Mouse (Mus musculus): ENCODE data around the gene Rxfp4. TPM values are rescaled to one million over a fixed set of nuclear protein-coding genes. Genes with fewer than 3 reads are reported as not detected.
A peak's percentile ranks its signal among the peaks of the same experiment; 100 is the strongest.
"Not testable (repeated sequence)": the region's sequence is repeated elsewhere in the genome, so short reads cannot be mapped to it uniquely, and the experiment has no call there.

Gene Rxfp4
- total RNA-seq, 2 experiments from 2014 or later, result not detected

DNA sequence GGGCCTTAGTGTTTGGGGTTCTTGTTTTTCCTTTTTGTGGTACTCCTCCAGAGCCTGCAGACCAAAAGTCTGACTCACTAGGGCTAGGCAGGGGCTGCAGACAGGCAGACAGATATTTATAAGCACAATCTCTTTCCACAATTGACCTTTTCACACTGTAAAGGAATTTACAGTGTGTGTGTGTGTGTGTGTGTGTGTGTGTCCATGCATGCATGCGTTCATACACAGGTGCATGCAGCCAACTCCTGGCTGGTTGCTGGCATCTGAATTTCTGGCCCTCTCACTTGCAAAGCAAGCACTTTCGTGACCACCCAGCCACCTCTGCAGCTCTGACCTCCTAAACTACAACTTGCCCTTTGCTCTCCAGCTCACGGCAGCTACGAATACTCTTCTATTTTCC lies 43.9 kb downstream of the Rxfp4 start:
- no peak for DNase-seq

DNA sequence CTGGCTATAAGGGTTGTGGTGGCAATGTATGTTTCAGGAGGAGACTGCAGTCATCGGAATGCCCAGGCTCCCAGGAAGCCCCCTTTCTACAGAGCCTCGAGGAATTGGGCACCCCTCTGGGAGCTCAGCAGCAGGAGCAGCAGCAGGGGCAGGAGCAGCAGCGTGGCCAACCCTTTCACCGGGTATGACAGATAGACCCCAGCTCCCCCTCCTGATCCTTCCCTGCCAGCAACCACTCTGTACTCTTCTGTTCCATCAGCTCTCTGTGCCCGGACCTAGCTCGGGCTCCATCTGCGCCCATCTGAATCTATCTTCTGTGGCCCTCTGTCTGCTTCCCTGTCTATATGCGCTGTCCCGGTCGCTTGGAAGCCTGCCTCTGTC lies 45.2 kb downstream of the Rxfp4 start:
- no peak for DNase-seq

GRCm38 (mm10) chr3:88607065-88607757 lies 45.7 kb downstream of the Rxfp4 start:
- peak; percentile 92 to 96 for DNase-seq

DNA sequence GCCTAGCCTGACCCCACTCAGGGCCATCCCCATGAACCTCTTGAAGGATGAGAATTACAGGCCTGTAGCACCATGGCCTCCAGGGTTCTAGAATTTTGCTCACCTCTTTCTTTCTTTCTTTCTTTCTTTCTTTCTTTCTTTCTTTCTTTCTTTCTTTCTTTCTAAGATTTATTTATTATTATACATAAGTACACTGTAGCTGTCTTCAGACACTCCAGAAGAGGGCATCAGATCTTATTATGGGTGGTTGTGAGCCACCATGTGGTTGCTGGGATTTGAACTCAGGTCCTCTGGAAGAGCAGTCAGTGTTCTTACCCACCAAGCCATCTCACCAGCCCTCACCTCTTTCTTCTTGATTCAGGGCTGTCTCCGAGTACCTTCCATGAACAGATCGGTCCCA lies 47.3 kb downstream of the Rxfp4 start, which contains the start of gene Arhgef2:
TSS of gene Arhgef2 (plus strand) at position 301 of the 400 bp plus-strand sequence.
- not testable (repeated sequence) for DNase-seq

DNA sequence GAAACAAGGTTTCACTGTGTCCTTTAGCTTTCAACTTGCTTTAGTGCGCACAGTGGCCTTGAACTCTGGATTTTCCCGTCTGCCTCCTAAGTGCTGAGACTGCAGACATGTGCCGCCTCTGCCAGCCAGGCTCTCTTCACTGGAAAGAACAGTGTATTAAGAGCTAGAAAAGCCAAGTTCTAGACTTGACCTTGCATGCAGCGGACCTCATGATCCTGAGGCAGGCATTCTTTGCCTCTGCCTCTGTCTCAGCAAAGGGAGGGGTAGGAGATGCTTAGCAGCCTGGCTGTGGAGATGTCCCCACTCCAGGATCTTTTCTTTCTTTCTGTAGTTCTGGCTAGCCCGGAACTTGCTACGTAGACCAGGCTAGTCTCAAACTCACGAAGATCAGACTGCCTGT lies 48.1 kb downstream of the Rxfp4 start:
- DNase-seq, result no peak

DNA sequence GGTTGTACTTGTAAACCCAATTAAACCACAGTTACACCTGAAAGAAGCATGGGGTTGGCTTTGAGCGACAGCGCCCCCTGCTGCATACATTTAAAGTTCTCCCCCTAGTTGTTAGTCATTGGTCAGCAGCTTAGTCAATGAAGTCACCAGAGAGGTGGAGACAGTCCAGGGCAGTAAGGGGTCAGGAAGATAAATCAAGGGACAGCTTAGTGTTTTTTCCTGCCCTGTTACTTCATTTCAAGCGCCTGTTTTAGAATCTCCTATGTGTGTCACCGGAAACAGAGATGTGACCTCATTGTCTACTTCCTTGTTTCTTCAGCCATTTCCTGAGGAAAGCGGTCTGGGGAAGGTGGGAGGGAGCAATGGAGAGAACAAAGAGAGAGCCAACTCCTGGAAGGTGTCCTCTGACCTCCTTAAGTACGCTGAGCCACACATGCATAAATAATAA lies 49.2 kb downstream of the Rxfp4 start:
- peak; percentile 81 to 83 for DNase-seq

- DNase-seq, result no peak
Observed at GRCm38 (mm10) chr3:88602466-88602865, 50.5 kb downstream of the Rxfp4 start.

Other genes starting within 250 kb of the Rxfp4 start
- 10 to 100 TPM; 16.8 to 18.3 TPM for gene Pmf1, start 242.8 kb downstream of the Rxfp4 start, total RNA-seq (2021)
- 10 to 100 TPM; 12.3 to 14.2 TPM for gene Slc25a44, start 228.0 kb downstream of the Rxfp4 start, total RNA-seq (2021)
- 1 to 10 TPM; 4.4 to 5.9 TPM for gene Sema4a, start 192.0 kb downstream of the Rxfp4 start, total RNA-seq (2021)
- gene Lmna, start 143.2 kb downstream of the Rxfp4 start, total RNA-seq (2021), result 100 to 1,000 TPM; 113 to 129 TPM
- under 1 TPM; 0.26 to 0.35 TPM for gene Mex3a, start 120.7 kb downstream of the Rxfp4 start, total RNA-seq (2021)
- gene Rab25, start 104.8 kb downstream of the Rxfp4 start, total RNA-seq (2021), result under 1 TPM in 1 of 2 experiments, not detected in 1; 0.26 TPM
- gene Lamtor2, start 100.1 kb downstream of the Rxfp4 start, total RNA-seq (2021), result 100 to 1,000 TPM; 102 to 104 TPM
- gene Ubqln4, start 99.4 kb downstream of the Rxfp4 start, total RNA-seq (2021), result 10 to 100 TPM; 72.4 to 78.7 TPM
- gene Ssr2, start 77.3 kb downstream of the Rxfp4 start, total RNA-seq (2021), result 10 to 100 TPM; 60.8 to 65.5 TPM
- gene Arhgef2, start 47.2 kb downstream of the Rxfp4 start, total RNA-seq (2021), result 10 to 100 TPM; 32.3 to 32.9 TPM
- gene Khdc4, start 32.7 kb upstream of the Rxfp4 start, total RNA-seq (2021), result 10 to 100 TPM; 25.7 to 26.3 TPM
- gene Rit1, start 63.7 kb upstream of the Rxfp4 start, total RNA-seq (2021), result 10 to 100 TPM; 70.5 to 95.6 TPM
- 1 to 10 TPM; 5.4 to 8.0 TPM for gene Syt11, start 122.0 kb upstream of the Rxfp4 start, total RNA-seq (2021)
- gene Gon4l, start 182.1 kb upstream of the Rxfp4 start, total RNA-seq (2021), result 10 to 100 TPM; 20.0 to 21.6 TPM